Mouse (Mus musculus) ES-Bruce4 (cell line): ENCODE measurements around the gene Fgb. TPM values are rescaled to one million over a fixed set of nuclear protein-coding genes. Genes with fewer than 3 reads are reported as not detected.

Experiments
- H3K27ac ChIP-seq: 2 replicates; pipeline ENCODE4 v1.5.1; 2012; ENCODE audit warnings: low read length, inconsistent platforms; ENCODE audit not compliant: insufficient read depth
- H3K27me3 ChIP-seq: 2 replicates; pipeline ENCODE4 v1.6.1; 2012; ENCODE audit warnings: mild to moderate bottlenecking, low read length, inconsistent platforms; ENCODE audit not compliant: control insufficient read depth, poor library complexity, insufficient read depth, severe bottlenecking
- H3K36me3 ChIP-seq: 2 replicates; pipeline ENCODE4 v1.6.1; 2012; ENCODE audit warnings: inconsistent platforms, mild to moderate bottlenecking, low read length, moderate library complexity; ENCODE audit not compliant: control insufficient read depth, poor library complexity, insufficient read depth, severe bottlenecking
- H3K4me1 ChIP-seq: one replicate; pipeline ENCODE4 v1.8.1; 2011; ENCODE audit warnings: low read length; ENCODE audit not compliant: control insufficient read depth, insufficient read depth
- H3K4me3 ChIP-seq: 2 replicates; pipeline ENCODE4 v1.5.1; 2011; ENCODE audit warnings: low read depth, mild to moderate bottlenecking, low read length
- H3K9ac ChIP-seq: 2 replicates; pipeline ENCODE4 v1.6.1; 2012; ENCODE audit warnings: low read depth, mild to moderate bottlenecking, inconsistent platforms; ENCODE audit not compliant: poor library complexity, severe bottlenecking
- H3K9me3 ChIP-seq: replicated peaks from 2 replicates; pipeline ENCODE4 v1.6.1; 2012; ENCODE audit warnings: mild to moderate bottlenecking, low read length, inconsistent platforms; ENCODE audit not compliant: control insufficient read depth, poor library complexity, insufficient read depth, severe bottlenecking
- CTCF ChIP-seq: IDR thresholded peaks from one replicate; pipeline ENCODE4 v1.8.1; 2011; ENCODE audit warnings: low read depth, low read length
- EP300 ChIP-seq: IDR thresholded peaks from 2 replicates; pipeline ENCODE4 v1.6.1; 2011; ENCODE audit warnings: low read depth, low read length; ENCODE audit not compliant: insufficient read depth
- POLR2A ChIP-seq: IDR thresholded peaks from one replicate; pipeline ENCODE4 v1.8.1; 2011; ENCODE audit warnings: low read length; ENCODE audit not compliant: insufficient read depth
- polyA plus RNA-seq: library from polyadenylated mRNA; stranded (reverse); fragments of >200 nt; gene quantifications from 2 replicates; pipeline ENCODE4 v1.2.4, GENCODE M21; 2011; ENCODE audit warnings: low read depth; ENCODE audit not compliant: missing spikeins, insufficient read depth, insufficient read length

The Fgb gene
- polyA plus RNA-seq, 1 experiment, result not detected

DNA sequence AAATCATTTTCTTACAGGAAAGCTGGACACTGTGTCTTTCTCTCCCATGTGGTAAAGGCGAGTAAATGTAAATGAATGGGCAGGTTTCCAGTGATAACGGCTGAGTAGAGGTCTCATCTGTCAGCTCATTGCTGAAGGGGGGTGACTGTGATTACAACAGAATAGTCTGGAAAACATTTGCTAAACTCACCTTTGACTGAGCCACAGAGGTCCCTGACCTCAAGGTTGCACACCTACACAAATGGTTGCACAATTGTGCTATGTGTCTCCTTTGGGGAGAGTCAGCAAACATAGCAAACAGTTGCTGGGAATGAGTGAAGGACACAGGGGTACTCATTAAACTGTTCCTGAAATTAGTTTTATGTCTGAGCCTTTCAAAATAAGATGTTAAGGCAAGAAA is 10.8 kb downstream of the Fgb start:
- Histone ChIP-seq H3K9me3 (no peaks in the 10 kb centered on the region), H3K4me1 (no peaks in the 10 kb centered on the region), H3K27ac (no peak overlapping the region), H3K4me3 (no peak overlapping the region), H3K36me3 (no peaks in the 10 kb centered on the region), H3K27me3 (no peaks in the 10 kb centered on the region), H3K9ac (no peak overlapping the region)
- TF ChIP-seq CTCF, result no peak
- TF ChIP-seq POLR2A, result no peak
- TF ChIP-seq EP300, result no peak

- H3K9ac ChIP-seq, result no peak overlapping the region
- no peaks in the 10 kb centered on the region for H3K9me3 ChIP-seq
- no peaks in the 10 kb centered on the region for H3K27me3 ChIP-seq
- no peaks in the 10 kb centered on the region for H3K36me3 ChIP-seq
- H3K27ac ChIP-seq, result no peak overlapping the region
- no peak for TF ChIP-seq EP300
- no peak for TF ChIP-seq POLR2A
- no peak for TF ChIP-seq CTCF
- H3K4me1 ChIP-seq, result no peaks in the 10 kb centered on the region
- no peak overlapping the region for H3K4me3 ChIP-seq
Measured at GRCm38 (mm10) chr3:83033801-83034200, 15.9 kb downstream of the Fgb start.

GRCm38 (mm10) chr3:83032746-83033308 is 16.8 kb downstream of the Fgb start:
- H3K4me1 ChIP-seq, result no peaks in the 10 kb centered on the region
- H3K9ac ChIP-seq, result no peak overlapping the region
- no peaks in the 10 kb centered on the region for H3K9me3 ChIP-seq
- no peaks in the 10 kb centered on the region for H3K36me3 ChIP-seq
- H3K27ac ChIP-seq, result no peak overlapping the region
- no peaks in the 10 kb centered on the region for H3K27me3 ChIP-seq
- H3K4me3 ChIP-seq, result no peak overlapping the region
- TF ChIP-seq EP300 (no peak), POLR2A (no peak), CTCF (no peak)

GRCm38 (mm10) chr3:83030331-83030730 is 19.3 kb downstream of the Fgb start:
- H3K27ac ChIP-seq, result no peak overlapping the region
- no peaks in the 10 kb centered on the region for H3K9me3 ChIP-seq
- H3K4me1 ChIP-seq, result no peaks in the 10 kb centered on the region
- H3K36me3 ChIP-seq, result no peaks in the 10 kb centered on the region
- no peaks in the 10 kb centered on the region for H3K27me3 ChIP-seq
- TF ChIP-seq POLR2A, result no peak
- no peak for TF ChIP-seq CTCF
- no peak for TF ChIP-seq EP300
- no peak overlapping the region for H3K4me3 ChIP-seq
- no peak overlapping the region for H3K9ac ChIP-seq

- TF ChIP-seq EP300, result no peak
- no peak for TF ChIP-seq CTCF
- no peak for TF ChIP-seq POLR2A
- Histone ChIP-seq H3K4me3 (no peak overlapping the region), H3K27me3 (no peaks in the 10 kb centered on the region), H3K9ac (no peak overlapping the region), H3K27ac (no peak overlapping the region), H3K4me1 (no peaks in the 10 kb centered on the region), H3K9me3 (no peaks in the 10 kb centered on the region), H3K36me3 (no peaks in the 10 kb centered on the region)
Measured at GRCm38 (mm10) chr3:83027546-83028251, 22.0 kb downstream of the Fgb start.

GRCm38 (mm10) chr3:83025475-83026301 is 24.0 kb downstream of the Fgb start, which contains the start of gene Fga:
Gene Fga, plus strand, starts transcription at chr3:83026076.
- Histone ChIP-seq H3K4me1 (no peaks in the 10 kb centered on the region), H3K9me3 (no peaks in the 10 kb centered on the region)
- TF ChIP-seq EP300 (no peak), POLR2A (no peak), CTCF (no peak)

More at GRCm38 (mm10) chr3:83025475-83026301, 24.0 kb downstream of the Fgb start, which contains the start of gene Fga:
- no peak within 1 kb of the TSS for H3K4me3 ChIP-seq
- H3K27me3 ChIP-seq, result no peaks in the 10 kb centered on the region
- H3K9ac ChIP-seq, result no peak within 1 kb of the TSS
- no peak within 1 kb of the TSS for H3K27ac ChIP-seq
- no peaks in the 10 kb centered on the region for H3K36me3 ChIP-seq
